Comparison of ENCODE assay signal across 13 mouse cellular contexts in genomic region chr11:97418834-97419539, GRCm38 (mm10). TPM values are rescaled to one million over a fixed set of nuclear protein-coding genes. Genes with fewer than 3 reads are reported as not detected.
DNase-seq lines count a peak whose midpoint lies in the region; ATAC-seq and TF ChIP-seq lines count a peak whose summit lies in the region.
"Had no signal": no experiment of that assay in that cellular context is flagged by ENCODE, and none has a peak within 500 bp of the region (broad histone marks: within the 10 kb centered on the region; RNA-seq: fewer than 3 reads in every experiment).

No protein-coding gene starts in this region.

- TF ChIP-seq POLR2A in heart, adult 2 months (IDR thresholded peaks at IDR 0.05; ENCODE audit: insufficient read depth, low read depth, low read length): no peak

- no peaks in the 10 kb centered on the region for H3K9me3 ChIP-seq in heart, embryonic 12.5 days (replicated peaks)
- H3K9me3 ChIP-seq in embryonic facial prominence, embryonic 11.5 days (replicated peaks; ENCODE audit: control insufficient read depth, low read length): no peaks in the 10 kb centered on the region
- H3K9me3 ChIP-seq in limb, embryonic 13.5 days: no peaks in the 10 kb centered on the region
- no peaks in the 10 kb centered on the region for H3K9me3 ChIP-seq in midbrain, embryonic 10.5 days (replicated peaks)
- H3K9me3 ChIP-seq: megakaryocyte, embryonic 14.5 days had no signal

- no peaks in the 10 kb centered on the region for H3K27me3 ChIP-seq in heart, embryonic 12.5 days (replicated peaks)
- no peaks in the 10 kb centered on the region for H3K27me3 ChIP-seq in heart, adult 2 months (ENCODE audit: control insufficient read depth, insufficient read depth, low read length)
- no peaks in the 10 kb centered on the region for H3K27me3 ChIP-seq in embryonic facial prominence, embryonic 11.5 days (ENCODE audit: control insufficient read depth, insufficient read depth, low read length)
- no peaks in the 10 kb centered on the region for H3K27me3 ChIP-seq in limb, embryonic 13.5 days
- H3K27me3 ChIP-seq in midbrain, embryonic 10.5 days (ENCODE audit: low read depth, poor library complexity, severe bottlenecking): peaks cover 36% of the 10 kb centered on the region
- H3K27me3 ChIP-seq: CH12.LX; megakaryocyte, embryonic 14.5 days had no signal

- H3K36me3 ChIP-seq in heart, embryonic 12.5 days: peaks cover 4% of the 10 kb centered on the region; the same call in 1 of the 2 replicates
- H3K36me3 ChIP-seq in heart, adult 2 months (ENCODE audit: control insufficient read depth, insufficient read depth, low read length): no peaks in the 10 kb centered on the region
- no peaks in the 10 kb centered on the region for H3K36me3 ChIP-seq in embryonic facial prominence, embryonic 11.5 days (replicated peaks; ENCODE audit: control insufficient read depth, insufficient read depth, low read depth, low read length)
- no peaks in the 10 kb centered on the region for H3K36me3 ChIP-seq in limb, embryonic 13.5 days
- no peaks in the 10 kb centered on the region for H3K36me3 ChIP-seq in midbrain, embryonic 10.5 days

- no peak overlapping the region for H3K4me2 ChIP-seq in heart, embryonic 12.5 days
- no peak overlapping the region for H3K4me2 ChIP-seq in embryonic facial prominence, embryonic 11.5 days (ENCODE audit: low read depth, low read length)
- no peak overlapping the region for H3K4me2 ChIP-seq in limb, embryonic 13.5 days (replicated peaks)

- intact Hi-C loops in heart, adult 2 months (cut with DNase I): no loop called here

- 76% methylated on average over 14 of the region's 14 CpGs for WGBS in heart, embryonic 12.5 days
- WGBS in heart, adult 2 months: 71% methylated on average over 14 of the region's 14 CpGs
- WGBS in embryonic facial prominence, embryonic 11.5 days: 47% methylated on average over 14 of the region's 14 CpGs
- WGBS in limb, embryonic 13.5 days: 51% methylated on average over 14 of the region's 14 CpGs
- 68% methylated on average over 14 of the region's 14 CpGs for WGBS in midbrain, embryonic 10.5 days

- H3K27ac ChIP-seq in heart, embryonic 12.5 days (ENCODE audit: poor library complexity, severe bottlenecking): 0 out of 2 replicates have a peak overlapping the region, but pooled peaks have one; percentile 15
- H3K27ac ChIP-seq in heart, adult 2 months: no peak overlapping the region
- H3K27ac ChIP-seq in embryonic facial prominence, embryonic 11.5 days (replicated peaks; ENCODE audit: low read depth, low read length): no peak overlapping the region
- H3K27ac ChIP-seq in limb, embryonic 13.5 days: no peak overlapping the region
- no peak overlapping the region for H3K27ac ChIP-seq in midbrain, embryonic 10.5 days (replicated peaks)

- DNase-seq in heart, adult 2 months: no peak
- peak; percentile 66 to 80 for DNase-seq in layer of hippocampus, adult 8-10 months (ENCODE audit: low spot score in 2 of 2)
- DNase-seq in layer of hippocampus, adult 9-10 months (ENCODE audit: low spot score): no peak
- DNase-seq in embryonic facial prominence, embryonic 11.5 days (ENCODE audit: low spot score): no peak
- DNase-seq in midbrain, embryonic 10.5 days (ENCODE audit: low spot score): no peak
- DNase-seq: kidney, postnatal 4 days; lung, adult 18-20 months; thymus, postnatal 4 days had no signal

- TF ChIP-seq CTCF in heart, adult 2 months (IDR thresholded peaks at IDR 0.05): no peak

- H3K4me1 ChIP-seq in heart, embryonic 12.5 days (replicated peaks): peaks cover 64% of the 10 kb centered on the region
- H3K4me1 ChIP-seq in heart, adult 2 months (ENCODE audit: control insufficient read depth, insufficient read depth, low read length): peaks cover 6% of the 10 kb centered on the region
- H3K4me1 ChIP-seq in embryonic facial prominence, embryonic 11.5 days (ENCODE audit: control insufficient read depth, insufficient read depth, low read length): peaks cover 7% of the 10 kb centered on the region
- H3K4me1 ChIP-seq in limb, embryonic 13.5 days: peaks cover 61% of the 10 kb centered on the region
- H3K4me1 ChIP-seq in midbrain, embryonic 10.5 days: peaks cover 48% of the 10 kb centered on the region

- peaks cover 1% of the 10 kb centered on the region; the same call in 1 of the 2 replicates for H3K79me2 ChIP-seq in heart, adult 2 months (replicated peaks; ENCODE audit: control insufficient read depth, insufficient read depth, low read length)

- H3K4me3 ChIP-seq in heart, embryonic 12.5 days: no peak overlapping the region
- no peak overlapping the region for H3K4me3 ChIP-seq in heart, adult 2 months
- no peak overlapping the region for H3K4me3 ChIP-seq in embryonic facial prominence, embryonic 11.5 days (ENCODE audit: low read depth, low read length)
- no peak overlapping the region for H3K4me3 ChIP-seq in limb, embryonic 13.5 days
- H3K4me3 ChIP-seq in midbrain, embryonic 10.5 days: no peak overlapping the region
- H3K4me3 ChIP-seq: megakaryocyte, embryonic 14.5 days had no signal

- H3K9ac ChIP-seq in heart, embryonic 12.5 days: 0 out of 2 replicates have a peak overlapping the region, but pooled peaks have one; percentile 26
- H3K9ac ChIP-seq in heart, adult 2 months (ENCODE audit: low read depth, low read length): no peak overlapping the region; the same call in 1 of the 2 replicates
- H3K9ac ChIP-seq in embryonic facial prominence, embryonic 11.5 days (replicated peaks; ENCODE audit: low read length): peak overlapping the region; percentile 13
- H3K9ac ChIP-seq in limb, embryonic 13.5 days: 0 out of 2 replicates have a peak overlapping the region, but pooled peaks have one; percentile 5

- no peak for ATAC-seq in heart, embryonic 12.5 days (ENCODE audit: insufficient number of reproducible peaks, low FRiP score)
- ATAC-seq in embryonic facial prominence, embryonic 11.5 days (replicated peaks; ENCODE audit: insufficient number of reproducible peaks, low FRiP score, low TSS enrichment, low read depth): no peak
- no peak for ATAC-seq in limb, embryonic 13.5 days (ENCODE audit: low FRiP score, low read depth)
- ATAC-seq: intestine, postnatal 0 days had no signal

- no peak for TF ChIP-seq EP300 in heart, adult 2 months (IDR thresholded peaks at IDR 0.05; ENCODE audit: insufficient read depth, low read depth, low read length)

RNA-seq across cellular contexts. Expression of gene Arhgap23, which starts 3.7 kb away (rescaled TPM):
- polyA plus RNA-seq in heart, embryonic 12.5 days (2016; fragmentation: Nextera tagmentation; extraction: Ambion mirVana): 12.4 and 12.5 TPM in 2 replicates
- total RNA-seq in heart, adult 2 months (2021): 10 to 100 TPM; 12.8 to 13.7 TPM
- 18.4 and 19.2 TPM in 2 replicates for polyA plus RNA-seq in heart, adult 2 months (2012; rRNA removed)
- total RNA-seq in layer of hippocampus, adult 8-10 months (2022): 10 to 100 TPM; 75.7 to 83.2 (median 78.4) TPM
- 3.1 and 4.2 TPM in 2 replicates for polyA plus RNA-seq in embryonic facial prominence, embryonic 11.5 days (2014; fragmentation: Nextera tagmentation; extraction: Ambion mirVana)
- 6.7 and 7.2 TPM in 2 replicates for polyA plus RNA-seq in limb, embryonic 13.5 days (2015; fragmentation: Nextera tagmentation; extraction: Ambion mirVana)
- 1.9 and 2.3 TPM in 2 replicates for polyA plus RNA-seq in midbrain, embryonic 10.5 days (2016; fragmentation: Nextera tagmentation; extraction: Ambion mirVana)

RNA-seq across cellular contexts. Expression of gene Socs7, which starts 56.6 kb away (rescaled TPM):
- 5.4 and 6.0 TPM in 2 replicates for polyA plus RNA-seq in heart, embryonic 12.5 days (2016; fragmentation: Nextera tagmentation; extraction: Ambion mirVana)
- total RNA-seq in heart, adult 2 months (2021): 10 to 100 TPM; 21.4 to 22.8 TPM
- 8.9 and 18.6 TPM in 2 replicates for polyA plus RNA-seq in heart, adult 2 months (2012; rRNA removed)
- 10 to 100 TPM; 71.5 to 89.3 (median 79.6) TPM for total RNA-seq in layer of hippocampus, adult 8-10 months (2022)
- polyA plus RNA-seq in embryonic facial prominence, embryonic 11.5 days (2014; fragmentation: Nextera tagmentation; extraction: Ambion mirVana): 2.4 and 2.8 TPM in 2 replicates
- 4.4 and 4.9 TPM in 2 replicates for polyA plus RNA-seq in limb, embryonic 13.5 days (2015; fragmentation: Nextera tagmentation; extraction: Ambion mirVana)
- polyA plus RNA-seq in midbrain, embryonic 10.5 days (2016; fragmentation: Nextera tagmentation; extraction: Ambion mirVana): 3.6 and 4.6 TPM in 2 replicates

Comparison
In these comparisons a context has a peak if more than half of its experiments do, and no peak if none do; other contexts are left out.
1. DNase-seq: peak in layer of hippocampus, adult 8-10 months (2 of 2); none in heart, adult 2 months (0 of 2), layer of hippocampus, adult 9-10 months (single experiment), embryonic facial prominence, embryonic 11.5 days (single experiment) and midbrain, embryonic 10.5 days (single experiment).